Mouse (Mus musculus) left cerebral cortex, adult 8-10 months (tissue): Measurements from ENCODE around the gene Kazald1. TPM values are rescaled to one million over a fixed set of nuclear protein-coding genes. Genes with fewer than 3 reads are reported as not detected.

ENCODE experiments used
- DNase-seq, 2 experiments: peaks; one replicate each; pipeline ENCODE4 v3.0.0; 2022; ENCODE audit warnings: low spot score in 2 of 2
- total RNA-seq, 4 experiments: library from RNA; stranded (reverse); gene quantifications; 2 replicates each; pipeline ENCODE4 v1.2.4; 2022

The Kazald1 gene
- total RNA-seq, 4 experiments from 2014 or later: 5.1 to 7.0 (median 5.7) TPM

DNA sequence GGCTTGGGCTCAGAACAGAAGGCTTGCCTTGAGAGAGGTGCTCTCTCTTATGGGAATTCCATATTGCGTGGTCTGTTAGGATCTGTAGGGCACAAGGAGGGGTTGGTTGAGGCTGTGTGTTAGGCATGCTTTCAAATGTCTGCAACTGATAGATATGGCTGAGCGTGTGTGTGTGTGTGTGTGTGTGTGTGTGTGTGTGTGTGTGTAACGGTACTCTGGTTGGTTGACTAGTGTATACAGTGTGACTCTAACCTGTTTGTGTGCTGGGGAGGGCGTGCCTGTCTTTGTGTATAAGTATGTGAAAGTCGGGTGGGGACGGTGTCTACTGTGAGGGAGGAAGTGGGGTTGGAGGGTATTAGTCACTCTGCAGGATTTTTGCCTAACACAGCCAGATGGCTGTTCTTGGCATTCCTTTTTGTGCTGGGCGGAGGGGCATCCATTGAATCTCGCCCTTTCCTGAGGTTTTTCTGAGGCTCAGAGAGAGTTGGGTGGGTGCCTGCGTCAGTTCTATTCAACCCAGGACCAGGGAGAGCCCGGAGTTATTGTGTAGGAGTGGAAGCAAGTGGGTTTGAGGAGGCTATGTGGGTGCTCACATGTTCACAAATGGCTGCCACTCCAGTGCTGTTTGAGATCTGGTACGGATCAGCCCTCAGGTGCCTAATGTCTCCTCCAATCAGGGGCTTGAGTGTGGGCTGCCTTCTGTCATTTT lies 27.0 kb upstream of the Kazald1 start:
- DNase-seq: peak; percentile 69 to 94

DNA sequence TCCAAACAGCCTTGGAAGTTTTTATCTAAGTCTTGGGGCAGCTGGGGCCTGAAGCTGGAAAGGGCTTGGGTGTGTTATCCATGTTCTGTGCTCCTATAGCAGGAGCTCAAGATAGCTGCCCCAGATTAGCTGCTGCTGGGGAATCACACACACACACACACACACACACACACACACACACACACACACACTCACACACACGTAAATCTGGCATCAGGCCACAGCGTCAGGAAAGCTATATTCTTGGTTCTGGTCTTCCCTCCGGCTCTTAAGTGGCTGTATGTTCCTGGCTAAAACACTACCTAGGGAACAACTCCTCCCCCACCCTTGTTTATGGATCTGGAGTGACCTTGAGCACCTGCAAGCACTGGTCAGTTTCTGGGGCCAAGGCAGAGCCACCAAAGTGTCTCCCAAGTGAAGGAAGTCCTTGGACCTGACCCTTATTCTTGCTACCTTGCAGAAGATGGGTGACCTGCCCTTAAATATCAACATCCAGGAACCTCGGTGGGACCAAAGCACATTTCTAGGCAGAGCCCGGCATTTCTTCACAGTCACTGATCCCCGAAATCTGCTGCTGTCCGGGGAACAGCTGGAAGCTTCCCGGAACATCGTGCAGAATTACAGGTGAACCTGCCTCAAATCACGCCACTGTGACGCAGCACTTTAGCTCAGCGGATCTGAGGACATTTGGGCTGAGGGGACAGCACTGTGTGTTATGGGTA lies 26.2 kb upstream of the Kazald1 start:
- no peak for DNase-seq

DNA sequence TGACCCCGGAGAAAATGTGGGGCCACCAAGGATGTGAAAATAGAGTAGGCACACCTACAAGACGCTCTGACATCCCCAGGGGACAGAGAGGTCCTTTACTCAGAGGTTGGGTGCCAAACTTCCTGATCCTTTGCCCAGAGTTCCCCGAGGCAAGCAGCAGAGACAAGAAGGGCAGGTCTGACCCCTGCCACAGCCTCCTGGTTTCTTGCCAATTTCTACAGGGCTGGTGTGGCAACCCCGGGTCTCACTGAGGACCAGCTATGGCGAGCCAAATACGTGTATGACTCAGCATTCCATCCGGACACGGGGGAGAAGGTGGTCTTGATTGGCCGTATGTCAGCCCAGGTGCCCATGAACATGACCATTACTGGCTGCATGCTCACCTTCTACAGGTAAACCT lies 25.5 kb upstream of the Kazald1 start:
- DNase-seq: no peak

DNA sequence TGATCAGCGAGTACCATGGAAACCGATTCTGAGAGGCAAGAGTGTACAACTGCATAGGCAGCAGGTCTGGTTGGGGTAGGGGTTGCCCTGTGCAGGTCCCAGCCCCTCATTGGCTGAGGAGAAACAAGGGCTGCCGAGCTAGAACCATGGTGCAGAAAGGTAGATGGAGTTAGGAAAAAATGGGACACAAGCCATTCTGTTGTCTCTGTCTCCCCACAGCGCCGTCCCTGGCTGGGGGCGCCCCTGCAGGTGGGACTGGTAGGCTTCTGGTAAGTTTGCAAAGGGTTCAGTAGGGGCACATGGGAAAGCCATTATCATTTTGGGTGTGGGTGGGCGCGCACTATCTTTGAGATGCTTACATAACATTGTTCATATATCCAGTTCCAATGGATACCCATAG lies 21.6 kb upstream of the Kazald1 start:
- no peak for DNase-seq

DNA sequence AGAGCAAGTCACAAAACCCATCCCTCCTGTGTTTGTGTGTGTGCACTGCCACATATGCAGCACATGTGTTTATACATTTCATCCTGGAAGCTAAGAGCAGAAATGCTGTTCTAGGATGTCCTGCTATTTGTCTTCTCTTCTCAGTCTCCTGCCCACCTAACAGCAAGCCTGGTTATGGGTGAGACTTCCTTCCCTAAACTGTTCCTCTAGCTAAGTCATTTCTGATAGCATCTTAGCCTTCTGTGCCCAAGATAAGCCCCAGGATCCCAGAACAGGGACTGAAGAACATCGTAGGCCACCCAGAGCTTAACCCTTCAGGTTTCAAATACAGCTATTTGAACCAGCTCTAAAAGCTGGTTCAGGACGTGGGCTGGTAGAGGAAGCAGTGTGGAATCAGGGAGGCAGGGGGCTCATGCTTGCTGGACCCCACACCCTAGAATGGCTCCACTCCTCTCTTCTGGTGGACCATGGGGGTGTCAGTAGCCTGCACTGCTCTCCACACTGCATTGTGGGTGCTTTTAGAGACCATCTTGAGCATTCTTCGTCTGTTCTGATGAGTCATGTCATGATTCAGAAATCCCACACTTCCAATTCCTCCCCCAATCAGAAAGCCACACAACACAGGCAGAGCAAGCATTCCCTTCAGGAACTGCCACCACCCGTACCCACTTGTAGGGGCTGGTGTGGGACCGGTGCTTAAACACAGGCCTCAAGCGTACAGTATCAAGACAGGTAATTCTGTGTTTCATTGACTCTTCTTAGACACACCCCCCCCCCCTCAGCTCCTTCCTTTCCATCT lies 19.9 kb upstream of the Kazald1 start:
- peak in 1 of 2 experiments; percentile 61 for DNase-seq

DNA sequence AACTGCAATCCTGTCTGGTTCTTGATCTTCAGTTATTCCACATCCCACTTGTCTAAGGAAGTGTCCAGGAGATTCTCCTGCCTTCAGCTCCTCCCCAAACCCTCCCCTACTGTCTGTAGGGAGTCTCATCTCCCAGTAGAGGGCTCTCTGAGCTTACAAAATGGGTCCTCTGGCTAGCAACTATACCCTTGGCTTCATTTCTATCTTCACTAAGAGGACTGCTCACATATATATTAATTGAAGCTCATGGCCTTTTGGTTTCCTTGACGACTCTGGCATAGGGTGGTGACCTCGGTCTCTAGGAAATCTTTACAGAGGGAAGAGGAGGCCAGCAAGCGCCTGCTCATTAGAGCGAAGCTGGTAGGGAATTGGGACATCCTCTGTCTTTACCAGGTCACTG lies 18.7 kb upstream of the Kazald1 start:
- DNase-seq: no peak

DNA sequence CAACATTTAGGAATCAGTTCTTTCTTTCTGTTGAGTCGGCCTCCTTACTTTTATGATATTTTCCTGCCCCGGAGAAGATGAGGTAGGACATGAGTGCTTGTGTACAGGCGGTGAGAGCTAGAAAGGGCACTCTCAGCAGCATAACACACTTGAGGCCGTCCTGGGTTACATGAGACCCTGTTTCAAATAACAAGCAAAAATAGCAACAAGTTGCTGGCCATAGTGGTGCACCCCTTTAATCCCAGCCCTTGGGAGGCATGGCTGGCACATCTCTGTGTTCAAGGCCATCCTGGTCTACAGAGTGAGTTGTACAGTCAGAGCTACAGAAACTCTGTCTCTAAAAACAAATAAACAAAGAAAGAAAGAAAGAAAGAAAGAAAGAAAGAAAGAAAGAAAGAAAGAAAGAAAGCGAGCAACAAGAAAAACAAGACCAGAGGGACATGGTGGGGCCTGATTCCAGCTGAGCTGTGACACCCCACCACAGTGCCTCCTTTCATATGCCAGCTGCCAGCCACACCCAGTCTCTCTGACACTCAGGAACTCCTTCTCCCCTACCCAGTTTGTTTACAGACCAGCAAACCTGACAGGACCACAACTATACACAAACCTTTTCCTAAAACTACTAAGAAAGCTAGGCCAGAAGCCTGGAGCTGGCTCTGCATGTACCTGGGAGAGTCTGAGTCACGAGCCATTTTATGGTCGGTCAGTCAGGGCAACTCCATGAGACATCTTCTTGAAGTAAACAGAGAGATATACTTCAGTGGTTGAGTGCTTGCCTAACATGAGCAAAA lies 17.9 kb upstream of the Kazald1 start:
- no peak for DNase-seq

DNA sequence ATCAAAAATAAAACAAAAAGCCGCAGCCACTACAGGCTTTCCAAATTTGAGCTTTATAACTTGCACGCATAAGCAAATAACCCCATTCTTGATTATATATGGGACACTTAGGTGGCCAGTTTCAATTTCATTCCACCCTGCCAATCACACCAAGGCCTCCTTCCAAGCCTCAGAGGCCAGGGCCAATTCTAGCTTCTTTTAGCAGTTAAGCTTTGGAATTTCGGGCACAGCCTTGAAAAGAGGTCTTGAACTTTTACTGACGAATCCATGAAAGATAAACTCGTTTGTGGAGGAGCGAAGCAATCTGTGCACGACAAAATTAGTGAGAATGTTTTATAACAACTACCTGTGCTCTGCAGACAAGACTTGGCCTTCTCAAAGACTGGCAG lies 17.3 kb upstream of the Kazald1 start:
- no peak for DNase-seq

DNA sequence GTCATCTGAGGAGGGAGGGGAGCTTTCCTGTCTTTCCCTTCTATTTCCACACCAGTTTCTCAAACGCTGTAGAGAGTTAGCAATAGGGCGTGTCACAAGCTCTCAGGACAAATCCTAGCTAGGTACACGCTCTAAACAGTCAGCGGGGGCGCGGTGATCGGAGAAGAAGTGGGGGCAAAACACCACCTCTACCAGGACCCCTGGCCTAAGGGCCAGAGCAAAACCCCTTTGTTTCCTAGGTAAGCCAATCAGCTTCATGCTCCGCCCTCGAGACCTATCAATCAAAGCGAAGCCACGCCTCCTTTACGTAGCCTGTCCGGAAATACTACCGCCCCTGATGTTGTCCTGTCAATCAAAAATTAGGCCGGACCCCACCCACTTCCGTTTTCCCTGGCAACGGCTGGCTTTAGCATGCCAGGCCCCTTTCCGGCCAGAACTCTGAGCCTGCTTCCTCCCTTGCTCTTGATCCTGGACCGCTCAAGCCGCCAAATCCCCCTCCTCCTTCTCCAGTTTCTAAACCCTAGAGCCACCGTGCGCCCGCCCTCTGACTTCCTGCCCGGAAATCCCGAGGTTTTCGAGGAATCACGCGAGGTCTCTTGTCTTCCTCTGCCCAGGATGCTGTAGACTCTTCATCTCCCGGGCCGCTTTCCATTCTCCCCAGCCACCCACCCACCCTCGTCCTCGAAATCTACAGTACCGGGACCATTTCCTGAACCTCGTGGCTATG lies 16.8 kb upstream of the Kazald1 start:
- peak; percentile 87 to 91 for DNase-seq

DNA sequence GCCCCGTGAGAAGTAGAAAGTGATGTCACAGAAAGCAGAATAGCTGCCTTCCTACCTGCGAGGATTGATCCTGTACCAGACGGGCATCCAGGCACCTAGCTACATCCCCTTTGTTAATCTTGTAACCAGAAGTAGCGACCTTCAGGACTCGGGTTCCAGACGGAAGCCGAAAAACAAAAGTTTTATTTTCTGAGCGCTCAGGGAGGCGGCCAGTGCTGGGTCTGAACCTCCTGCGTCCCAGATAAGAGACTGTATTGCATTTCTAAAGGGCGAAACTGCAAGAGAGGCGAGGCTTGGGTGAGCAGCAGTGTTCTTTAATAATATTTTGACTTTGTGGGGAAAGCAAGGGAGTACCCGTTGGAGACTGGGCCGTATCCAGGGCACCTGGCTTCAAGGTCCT lies 16.2 kb upstream of the Kazald1 start:
- DNase-seq: no peak

DNA sequence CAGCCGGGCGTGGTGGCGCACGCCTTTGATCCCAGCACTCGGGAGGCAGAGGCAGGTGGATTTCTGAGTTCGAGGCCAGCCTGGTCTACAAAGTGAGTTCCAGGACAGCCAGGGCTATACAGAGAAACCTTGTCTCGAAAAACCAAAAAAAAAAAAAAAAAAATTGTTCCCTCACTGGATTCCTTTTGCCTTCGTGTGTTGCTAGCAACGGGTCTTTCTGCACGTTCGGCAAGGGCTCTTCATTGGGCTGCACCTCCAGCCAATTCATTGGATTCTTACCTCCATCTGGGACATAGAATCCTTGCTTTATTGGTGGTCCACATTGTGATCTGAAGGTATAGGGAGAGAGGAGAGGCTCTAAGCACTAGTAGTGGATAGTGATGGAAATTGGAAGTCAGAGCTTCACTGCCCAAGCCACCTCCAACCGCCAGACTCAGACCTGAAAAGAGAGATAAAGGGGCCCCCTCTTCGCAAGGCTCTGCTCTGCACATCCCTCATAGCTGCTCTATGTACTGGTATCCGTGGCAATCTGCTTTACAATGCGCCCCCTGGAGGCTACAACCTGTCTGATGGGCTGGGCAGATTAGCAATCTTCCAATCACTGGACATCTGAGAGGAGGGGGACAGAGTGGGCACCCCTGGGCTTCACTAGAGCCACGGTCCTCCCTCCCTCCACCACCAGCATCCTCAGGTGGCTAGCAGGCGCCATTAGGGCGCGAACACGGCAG lies 11.3 kb upstream of the Kazald1 start:
- no peak for DNase-seq

DNA sequence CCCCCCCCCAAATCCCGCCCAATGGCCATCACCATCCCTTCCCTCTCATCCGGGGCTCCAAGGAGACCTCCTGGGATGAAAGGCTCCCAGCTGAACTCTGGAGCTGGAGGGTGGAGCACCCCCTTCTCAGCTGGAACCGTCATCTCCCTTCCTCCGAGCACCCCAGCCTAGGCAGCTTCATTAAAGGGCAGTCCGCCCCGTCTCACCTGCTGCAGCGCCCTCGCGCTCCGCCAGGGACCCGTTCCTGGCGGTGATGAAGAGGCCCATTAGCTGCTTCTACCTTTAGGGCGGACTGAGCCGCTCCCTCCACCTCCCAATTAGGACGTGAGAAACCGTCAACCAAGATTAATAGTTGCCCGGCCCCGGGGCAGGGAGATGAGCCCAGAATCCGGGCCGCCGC lies 9.8 kb upstream of the Kazald1 start:
- DNase-seq: no peak

DNA sequence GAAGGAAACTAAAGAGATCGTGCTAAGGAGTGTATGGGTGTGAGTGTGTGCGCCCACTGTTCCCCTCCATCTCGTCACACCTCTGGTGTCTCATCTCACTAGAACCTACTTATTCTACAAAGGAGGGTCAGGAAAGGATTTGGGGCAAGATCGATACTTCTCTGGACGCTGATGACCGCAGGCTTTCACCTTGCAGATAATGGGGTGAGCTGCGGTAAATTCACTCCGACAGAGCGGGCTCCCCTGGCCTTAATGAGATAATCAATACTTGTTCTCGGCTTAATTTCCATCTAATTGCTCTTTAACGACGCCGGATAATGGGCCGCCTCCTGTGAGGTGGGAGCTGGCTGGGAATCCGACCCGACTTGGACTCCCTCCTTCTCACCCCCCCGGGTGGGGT lies 7.9 kb upstream of the Kazald1 start:
- no peak for DNase-seq

DNA sequence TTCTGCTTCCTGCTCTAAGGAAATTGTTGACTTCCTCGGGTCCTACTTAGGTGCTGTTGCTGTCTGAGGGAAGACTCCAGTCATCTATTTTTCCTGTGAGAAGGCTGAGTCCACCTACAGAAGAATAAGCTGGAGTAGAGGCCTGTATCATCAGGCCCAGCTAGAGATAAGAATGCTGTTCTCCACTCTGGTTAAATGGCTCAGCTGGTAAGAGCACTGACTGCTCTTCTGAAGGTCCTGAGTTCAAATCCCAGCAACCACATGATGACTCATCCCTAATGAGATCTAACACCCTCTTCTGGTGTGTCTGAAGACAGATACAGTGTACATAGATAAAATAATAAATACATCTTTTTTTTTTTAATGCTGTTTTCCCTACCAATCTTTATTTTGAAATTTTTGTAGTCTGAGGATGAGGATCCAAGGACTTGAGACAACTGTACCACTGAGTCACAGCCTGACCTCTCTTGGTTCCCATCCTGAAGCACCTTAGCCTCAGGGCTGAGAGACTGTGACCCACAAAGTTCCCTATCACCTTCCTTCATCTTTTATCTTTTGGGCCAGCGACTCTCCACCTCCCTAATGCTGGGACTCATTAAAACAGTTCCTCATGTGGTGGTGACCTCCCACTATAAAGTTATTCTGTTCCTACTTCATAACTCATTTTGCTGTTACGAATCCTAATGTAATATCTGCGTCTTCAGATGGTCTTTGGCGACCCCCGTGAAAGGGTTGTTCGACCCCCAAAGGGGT lies 7.1 kb upstream of the Kazald1 start:
- no peak for DNase-seq

DNA sequence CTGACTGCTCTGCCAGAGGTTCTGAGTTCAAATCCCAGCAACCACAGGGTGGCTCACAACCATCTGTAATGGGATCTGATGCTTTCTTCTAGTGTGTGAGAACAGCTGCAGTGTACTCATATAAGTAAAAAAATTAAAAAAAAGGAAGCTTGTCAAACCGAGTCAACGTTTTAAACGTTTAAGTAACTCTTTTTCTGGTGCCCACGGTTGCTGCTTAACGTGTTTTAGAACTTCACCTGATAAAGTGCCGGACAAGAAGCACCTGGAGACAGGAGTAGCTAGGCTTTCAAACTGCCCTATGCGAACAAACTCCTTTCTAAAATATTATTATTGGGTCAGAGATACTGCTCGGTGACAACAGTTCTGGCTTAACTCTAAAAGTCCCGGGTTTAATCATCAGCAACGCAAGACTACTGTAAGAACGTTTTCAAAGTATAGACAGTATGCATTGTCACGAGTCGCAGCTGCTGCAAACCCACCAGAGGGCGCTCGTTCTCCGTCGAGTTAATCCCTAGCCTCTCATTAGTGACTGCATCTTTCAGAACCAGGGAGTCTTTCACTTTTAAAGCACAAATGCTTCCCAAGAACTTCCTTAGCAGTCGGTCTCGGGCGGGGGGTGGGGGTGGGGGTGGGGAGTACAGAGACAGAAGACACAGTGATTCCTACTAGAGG lies 1.0 kb upstream of the Kazald1 start:
- DNase-seq: no peak

DNA sequence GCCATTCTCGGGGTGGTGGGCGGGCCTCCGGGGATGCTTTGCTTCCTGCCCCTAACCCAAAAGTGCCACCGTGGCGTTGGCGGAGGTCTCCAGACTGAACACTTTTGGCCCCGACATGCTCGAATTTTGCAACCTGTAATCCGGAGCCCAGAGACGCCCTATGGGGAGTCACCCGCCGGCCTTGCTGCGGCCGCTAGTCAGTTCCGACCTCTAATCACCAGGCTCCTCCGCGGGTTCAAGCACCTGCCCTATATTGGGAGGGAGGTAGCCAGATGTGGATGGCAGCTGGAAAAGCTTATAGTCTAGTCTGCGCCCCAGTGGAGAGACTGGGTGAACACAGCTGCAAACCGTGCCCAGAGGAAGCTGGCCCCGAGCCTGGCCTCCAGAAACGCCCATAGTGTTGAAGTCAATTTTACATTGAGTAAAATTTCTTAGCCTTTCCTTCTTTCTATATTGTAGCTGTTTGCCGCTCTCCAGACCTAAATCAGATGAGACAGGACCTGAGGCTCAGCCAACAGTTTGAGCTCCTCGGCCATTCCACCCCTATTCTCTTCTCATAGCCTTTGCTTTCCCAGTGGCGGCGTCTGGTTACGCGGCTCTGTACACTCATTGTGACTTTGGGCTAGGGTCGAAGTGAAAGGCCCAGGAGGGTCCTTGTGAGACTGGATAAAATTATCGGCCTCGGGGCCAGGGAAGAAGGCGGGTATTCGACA lies 438 bp downstream of the Kazald1 start:
- DNase-seq: peak in 1 of 2 experiments; percentile 35

DNA sequence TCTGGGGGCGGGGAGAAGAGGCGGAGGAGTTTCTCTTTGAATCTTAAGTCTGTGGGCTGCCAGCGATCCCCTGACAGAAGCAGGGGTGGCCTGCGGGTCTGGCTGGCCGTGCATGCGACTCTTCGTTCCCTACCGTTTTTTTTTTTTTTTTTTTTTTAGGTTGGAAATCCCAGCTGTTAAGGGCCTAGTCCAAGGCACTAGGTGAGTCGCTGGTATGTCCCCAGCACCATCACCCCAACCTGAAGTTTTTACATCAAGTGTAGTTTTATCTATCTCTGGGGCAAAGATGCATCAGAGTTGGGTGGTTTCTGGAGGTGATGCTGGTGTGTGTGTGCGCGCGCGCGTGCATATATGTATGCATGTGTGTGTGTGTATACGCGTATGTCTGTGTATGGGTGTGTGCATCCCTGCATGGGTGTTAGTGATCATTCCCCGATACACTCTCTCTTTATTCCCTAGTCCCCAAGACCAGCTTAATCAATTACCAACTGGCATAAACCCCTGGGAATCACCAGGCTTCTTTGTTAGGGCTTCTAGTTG lies 1.1 kb downstream of the Kazald1 start:
- DNase-seq: no peak
